Mouse (Mus musculus): ENCODE measurements around the gene Gm10563. TPM values are rescaled to one million over a fixed set of nuclear protein-coding genes. Genes with fewer than 3 reads are reported as not detected.
"Not testable (repeated sequence)": the region's sequence is repeated elsewhere in the genome, so short reads cannot be mapped to it uniquely, and the experiment has no call there.

Gm10563 gene
- not detected in 2 replicates for polyA plus RNA-seq (2012; rRNA removed)

DNA sequence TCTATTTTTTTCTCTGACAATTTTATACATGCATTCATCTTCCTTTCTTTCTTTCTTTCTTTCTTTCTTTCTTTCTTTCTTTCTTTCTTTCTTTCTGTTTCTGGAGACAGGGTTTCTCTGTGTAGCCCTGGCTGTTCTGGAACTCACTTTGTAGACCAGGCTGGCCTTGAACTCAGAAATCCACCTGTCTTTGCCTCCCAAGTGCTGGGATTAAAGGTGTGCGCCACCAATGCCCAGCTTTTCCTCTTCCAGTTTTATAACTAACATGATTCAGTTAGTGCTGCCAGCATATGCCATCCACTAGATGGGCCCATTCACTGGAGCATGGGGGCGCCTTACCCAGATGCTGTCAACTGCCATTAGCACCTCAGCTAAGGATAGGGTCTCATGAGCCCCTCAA lies at the start of gene Gm10563:
Gene Gm10563, minus strand, starts transcription at position 101 of the 400 bp plus-strand sequence.
- H3K27ac ChIP-seq (ENCODE audit: insufficient read depth, low read length); H3K4me1 ChIP-seq (ENCODE audit: control insufficient read depth, insufficient read depth, insufficient read length); H3K27me3 ChIP-seq (ENCODE audit: control insufficient read depth, insufficient read depth, low read length); H3K4me3 ChIP-seq (ENCODE audit: extremely low read depth, insufficient read depth, insufficient read length); DNase-seq (ENCODE audit: low read depth in 1 of 2, low spot score in 2 of 2): not testable (repeated sequence)
- peaks cover 61% of the 10 kb centered on the region for H3K36me3 ChIP-seq (ENCODE audit: control insufficient read depth, insufficient read depth, low read length)
- 92% methylated on average over 2 of the region's 2 CpGs for WGBS

DNA sequence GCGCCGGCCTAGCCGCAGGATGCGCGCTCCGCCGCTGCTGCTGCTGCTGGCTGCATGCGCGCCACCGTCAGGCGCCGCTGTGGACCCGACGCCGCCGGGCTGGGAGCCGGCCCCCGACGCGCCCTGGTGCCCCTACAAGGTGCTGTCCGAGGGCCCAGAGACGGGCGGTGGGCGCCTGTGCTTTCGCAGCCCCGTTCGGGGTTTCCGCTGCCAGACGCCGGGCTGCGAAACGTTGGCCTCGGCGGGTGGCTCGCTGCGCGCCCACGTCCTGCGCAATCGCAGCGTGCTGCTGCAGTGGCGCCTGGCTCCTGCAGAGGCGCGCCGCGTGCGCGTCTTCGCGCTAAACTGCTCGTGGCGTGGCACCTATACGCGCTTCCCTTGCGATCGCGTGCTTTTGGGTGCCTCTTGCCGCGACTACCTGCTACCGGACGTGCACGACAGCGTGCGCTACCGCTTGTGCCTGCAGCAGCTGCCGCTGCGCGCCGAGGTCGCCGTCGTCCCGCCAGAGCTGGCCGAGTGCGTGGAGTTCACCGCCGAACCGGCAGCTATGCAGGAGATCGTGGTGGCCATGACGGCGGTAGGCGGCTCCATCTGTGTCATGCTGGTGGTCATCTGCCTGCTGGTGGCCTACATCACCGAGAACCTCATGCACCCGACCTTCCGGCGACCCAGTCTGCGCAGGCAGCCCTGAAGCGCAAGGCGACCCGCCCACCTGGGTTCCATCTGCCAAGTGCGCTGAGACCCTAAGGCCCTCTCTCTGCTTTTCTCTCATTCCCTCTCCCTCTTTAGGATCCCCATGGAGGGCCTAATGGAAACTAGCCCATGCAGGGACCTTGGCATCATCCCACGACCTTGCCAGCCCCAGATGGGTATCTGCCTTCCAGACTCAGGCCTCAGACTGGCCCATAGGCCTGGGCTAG lies 49.5 kb upstream of the Gm10563 start:
- TF ChIP-seq POLR2A (IDR thresholded peaks at IDR 0.05; ENCODE audit: low read depth, low read length) (no peak; the same call in 1 of the 2 replicates), CTCF (IDR thresholded peaks at IDR 0.05; ENCODE audit: extremely low read depth, insufficient read depth, insufficient read length, insufficient replicate concordance) (0 out of 2 replicates have a peak, but pooled peaks have one; percentile 18)
- 3% methylated on average over 92 of the region's 92 CpGs for WGBS
- Histone ChIP-seq H3K36me3 (ENCODE audit: control insufficient read depth, insufficient read depth, low read length) (no peaks in the 10 kb centered on the region), H3K4me3 (ENCODE audit: extremely low read depth, insufficient read depth, insufficient read length) (peak overlapping the region; percentile 62), H3K27ac (ENCODE audit: insufficient read depth, low read length) (peak overlapping the region; percentile 78), H3K4me1 (ENCODE audit: control insufficient read depth, insufficient read depth, insufficient read length) (peaks cover 12% of the 10 kb centered on the region), H3K27me3 (ENCODE audit: control insufficient read depth, insufficient read depth, low read length) (no peaks in the 10 kb centered on the region; the same call in 1 of the 2 replicates)
- DNase-seq (ENCODE audit: low read depth in 1 of 2, low spot score in 2 of 2): peak; percentile 55

DNA sequence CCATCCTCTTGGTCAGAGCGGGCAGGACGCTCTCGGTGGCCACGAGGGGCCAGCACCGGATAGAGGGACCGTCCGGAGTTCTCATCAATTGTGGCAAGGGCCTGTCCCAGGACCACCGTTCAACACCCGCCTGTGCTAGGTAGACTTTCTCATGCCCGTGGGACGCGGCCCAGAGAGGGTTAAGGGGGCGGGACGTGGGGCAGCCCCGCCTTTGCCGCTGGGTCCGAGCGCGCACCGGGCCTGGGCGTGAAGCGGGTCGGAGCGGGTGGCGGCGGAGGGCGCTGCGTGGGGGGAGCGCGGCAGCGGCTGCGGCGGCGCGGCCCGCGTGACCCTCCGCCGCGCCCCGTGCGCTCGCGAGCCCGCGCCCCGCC lies 48.9 kb upstream of the Gm10563 start, which contains the start of gene Fndc10:
Gene Fndc10, plus strand, starts transcription at position 232 of the 371 bp plus-strand sequence.
- peak within 1 kb of the TSS; percentile 78 for H3K27ac ChIP-seq (ENCODE audit: insufficient read depth, low read length)
- DNase-seq (ENCODE audit: low read depth in 1 of 2, low spot score in 2 of 2): peak in 1 of 2 experiments; percentile 59
- no peaks in the 10 kb centered on the region for H3K36me3 ChIP-seq (ENCODE audit: control insufficient read depth, insufficient read depth, low read length)
- peaks cover 12% of the 10 kb centered on the region for H3K4me1 ChIP-seq (ENCODE audit: control insufficient read depth, insufficient read depth, insufficient read length)
- H3K27me3 ChIP-seq (ENCODE audit: control insufficient read depth, insufficient read depth, low read length): no peaks in the 10 kb centered on the region; the same call in 1 of the 2 replicates
- 2% methylated on average over 43 of the region's 47 CpGs for WGBS
- TF ChIP-seq POLR2A (IDR thresholded peaks at IDR 0.05; ENCODE audit: low read depth, low read length) (no peak), CTCF (IDR thresholded peaks at IDR 0.05; ENCODE audit: extremely low read depth, insufficient read depth, insufficient read length, insufficient replicate concordance) (no peak)
- peak within 1 kb of the TSS; percentile 62 for H3K4me3 ChIP-seq (ENCODE audit: extremely low read depth, insufficient read depth, insufficient read length)

DNA sequence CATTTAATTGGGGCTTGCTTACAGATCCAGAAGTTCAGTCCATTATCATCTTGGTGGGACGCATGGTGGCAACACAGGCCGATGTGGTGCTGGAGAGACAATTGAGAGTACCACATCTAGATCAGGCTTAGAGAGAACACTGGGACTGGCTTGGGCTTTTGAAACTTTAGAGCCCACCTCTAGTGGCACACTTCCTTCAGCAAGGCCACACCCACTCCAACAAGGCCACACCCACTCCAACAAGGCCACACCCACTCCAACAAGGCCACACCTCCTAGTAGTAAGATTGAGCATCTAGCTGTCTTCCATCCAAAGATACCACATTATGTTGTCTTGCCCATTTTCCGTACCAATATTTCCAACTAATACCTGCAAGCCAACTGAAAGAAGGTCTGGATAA lies 47.2 kb upstream of the Gm10563 start:
- WGBS: 98% methylated on average over 3 of the region's 3 CpGs
- TF ChIP-seq POLR2A (IDR thresholded peaks at IDR 0.05; ENCODE audit: low read depth, low read length) (no peak), CTCF (IDR thresholded peaks at IDR 0.05; ENCODE audit: extremely low read depth, insufficient read depth, insufficient read length, insufficient replicate concordance) (no peak)
- no peaks in the 10 kb centered on the region for H3K36me3 ChIP-seq (ENCODE audit: control insufficient read depth, insufficient read depth, low read length)
- no peak overlapping the region for H3K4me3 ChIP-seq (ENCODE audit: extremely low read depth, insufficient read depth, insufficient read length)
- H3K4me1 ChIP-seq (ENCODE audit: control insufficient read depth, insufficient read depth, insufficient read length): peaks cover 12% of the 10 kb centered on the region
- no peak for DNase-seq (ENCODE audit: low read depth in 1 of 2, low spot score in 2 of 2)
- H3K27me3 ChIP-seq (ENCODE audit: control insufficient read depth, insufficient read depth, low read length): no peaks in the 10 kb centered on the region; the same call in 1 of the 2 replicates
- no peak overlapping the region for H3K27ac ChIP-seq (ENCODE audit: insufficient read depth, low read length)

DNA sequence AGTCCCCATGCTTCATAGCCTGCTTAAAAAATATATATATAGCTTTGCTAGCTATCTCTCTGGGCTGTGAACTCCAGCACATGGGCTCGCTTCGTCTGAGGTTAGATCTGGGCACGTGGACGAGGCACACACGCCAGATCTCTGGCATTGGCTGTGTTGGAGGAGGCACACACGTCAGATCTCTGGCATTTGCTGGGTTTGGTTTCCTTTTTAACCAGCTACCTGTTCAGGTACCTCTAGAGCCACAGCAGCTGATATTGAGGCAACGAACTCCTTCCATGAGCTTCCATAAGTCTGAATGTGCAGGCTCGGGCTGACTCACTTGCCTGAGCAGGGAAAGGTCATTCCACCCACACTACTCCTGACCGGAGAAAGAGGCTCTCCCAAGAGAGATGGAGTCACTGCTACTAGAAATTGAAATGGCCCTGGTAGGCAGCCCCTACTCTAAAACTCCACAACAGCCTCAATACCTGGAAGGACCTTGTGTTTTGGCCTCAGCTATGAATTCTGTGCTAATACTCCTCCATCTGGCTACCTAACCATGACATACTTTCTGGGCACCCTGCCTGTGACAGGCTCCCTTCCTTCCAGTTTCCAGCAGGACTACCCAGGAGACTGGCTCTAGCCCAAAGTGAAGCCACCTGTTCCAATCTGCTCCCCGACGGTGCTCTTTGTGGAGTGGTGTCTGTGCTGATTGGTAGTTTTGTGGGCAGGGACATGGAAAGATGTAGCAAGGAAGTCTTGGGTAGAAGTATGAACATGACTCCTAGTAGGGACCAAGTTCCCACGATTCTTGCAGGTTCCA lies 45.6 kb upstream of the Gm10563 start:
- WGBS: 81% methylated on average over 12 of the region's 12 CpGs
- Histone ChIP-seq H3K36me3 (ENCODE audit: control insufficient read depth, insufficient read depth, low read length) (no peaks in the 10 kb centered on the region), H3K27me3 (ENCODE audit: control insufficient read depth, insufficient read depth, low read length) (no peaks in the 10 kb centered on the region; the same call in 1 of the 2 replicates), H3K4me1 (ENCODE audit: control insufficient read depth, insufficient read depth, insufficient read length) (peaks cover 12% of the 10 kb centered on the region), H3K27ac (ENCODE audit: insufficient read depth, low read length) (no peak overlapping the region), H3K4me3 (ENCODE audit: extremely low read depth, insufficient read depth, insufficient read length) (no peak overlapping the region)
- no peak for DNase-seq (ENCODE audit: low read depth in 1 of 2, low spot score in 2 of 2)
- TF ChIP-seq CTCF (IDR thresholded peaks at IDR 0.05; ENCODE audit: extremely low read depth, insufficient read depth, insufficient read length, insufficient replicate concordance) (no peak), POLR2A (IDR thresholded peaks at IDR 0.05; ENCODE audit: low read depth, low read length) (no peak)

DNA sequence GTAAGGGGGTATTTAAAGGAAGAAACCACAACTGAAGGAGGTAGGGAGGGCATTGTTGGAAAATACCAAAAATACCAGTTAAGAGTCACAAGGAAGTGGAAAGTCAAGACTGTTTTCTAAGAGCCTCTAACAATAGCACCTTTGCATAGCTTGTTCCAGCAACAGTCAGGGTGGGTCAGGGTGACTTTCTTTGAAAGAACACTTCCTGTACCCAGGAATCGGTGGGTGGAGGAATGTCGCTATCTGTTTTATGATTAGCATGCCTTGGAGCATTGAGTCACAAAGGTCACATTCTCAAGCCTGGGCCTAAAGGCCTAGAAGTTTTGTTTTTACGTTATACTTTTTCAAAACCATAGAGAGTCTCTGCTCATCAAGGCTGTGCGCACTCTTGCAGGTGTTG lies 42.6 kb upstream of the Gm10563 start:
- not testable (repeated sequence) for H3K27ac ChIP-seq (ENCODE audit: insufficient read depth, low read length); H3K4me3 ChIP-seq (ENCODE audit: extremely low read depth, insufficient read depth, insufficient read length); H3K27me3 ChIP-seq (ENCODE audit: control insufficient read depth, insufficient read depth, low read length); H3K4me1 ChIP-seq (ENCODE audit: control insufficient read depth, insufficient read depth, insufficient read length); H3K36me3 ChIP-seq (ENCODE audit: control insufficient read depth, insufficient read depth, low read length); DNase-seq (ENCODE audit: low read depth in 1 of 2, low spot score in 2 of 2)
- WGBS: 93% methylated on average over 4 of the region's 4 CpGs

DNA sequence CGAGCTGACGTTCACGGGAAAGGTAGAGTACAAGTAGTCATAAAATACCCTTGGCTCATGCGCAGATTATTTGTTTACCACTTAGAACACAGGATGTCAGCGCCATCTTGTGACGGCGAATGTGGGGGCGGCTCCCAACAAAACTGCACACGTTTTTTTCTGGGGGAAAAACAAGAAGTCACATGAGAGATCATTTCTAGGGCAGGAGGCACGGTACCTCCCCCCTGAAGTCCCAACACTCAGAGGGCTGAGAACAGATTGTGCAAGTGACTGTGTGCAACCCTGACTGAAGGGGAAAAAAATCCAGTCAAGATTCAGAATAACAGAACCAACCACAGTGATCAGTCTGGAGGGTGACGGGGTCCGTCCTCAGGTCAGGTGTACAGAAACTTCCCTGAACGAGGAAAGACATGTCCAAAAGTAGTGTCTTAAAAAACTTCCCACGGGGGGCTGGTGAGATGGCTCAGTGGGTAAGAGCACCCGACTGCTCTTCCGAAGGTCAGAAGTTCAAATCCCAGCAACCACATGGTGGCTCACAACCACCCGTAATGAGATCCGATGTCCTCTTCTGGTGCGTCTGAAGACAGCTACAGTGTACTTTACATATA lies 38.6 kb upstream of the Gm10563 start:
- DNase-seq (ENCODE audit: low read depth in 1 of 2, low spot score in 2 of 2); H3K4me3 ChIP-seq (ENCODE audit: extremely low read depth, insufficient read depth, insufficient read length); H3K36me3 ChIP-seq (ENCODE audit: control insufficient read depth, insufficient read depth, low read length); H3K4me1 ChIP-seq (ENCODE audit: control insufficient read depth, insufficient read depth, insufficient read length); H3K27ac ChIP-seq (ENCODE audit: insufficient read depth, low read length); H3K27me3 ChIP-seq (ENCODE audit: control insufficient read depth, insufficient read depth, low read length): not testable (repeated sequence)
- 86% methylated on average over 16 of the region's 19 CpGs for WGBS

Data from spleen, adult 2 months (tissue).